Mouse (Mus musculus): Measurements from ENCODE around the gene Nkx2-2.
"Not testable (repeated sequence)": the region's sequence is repeated elsewhere in the genome, so short reads cannot be mapped to it uniquely, and the experiment has no call there.

The Nkx2-2 gene

GRCm38 (mm10) chr2:147181926-147182708 is 11.9 kb downstream of the Nkx2-2 start:
- DNase-seq (ENCODE audit: low spot score in 2 of 2): no peak

- no peak for DNase-seq (ENCODE audit: low spot score in 2 of 2)
These were observed 12.8 kb downstream of the Nkx2-2 start for GRCm38 (mm10) chr2:147181304-147181665.

GRCm38 (mm10) chr2:147180649-147181303 is 13.3 kb downstream of the Nkx2-2 start:
- DNase-seq (ENCODE audit: low spot score in 2 of 2): no peak

- peak; percentile 20 to 35 for DNase-seq (ENCODE audit: low spot score in 2 of 2)
These were observed 15.7 kb downstream of the Nkx2-2 start for GRCm38 (mm10) chr2:147178091-147179059.

- DNase-seq (ENCODE audit: low spot score in 2 of 2): peak; percentile 81 to 84
These were observed 16.4 kb downstream of the Nkx2-2 start for GRCm38 (mm10) chr2:147177672-147178071.

- no peak for DNase-seq (ENCODE audit: low spot score in 2 of 2)
These were observed 18.7 kb downstream of the Nkx2-2 start for GRCm38 (mm10) chr2:147175296-147175695.

- no peak for DNase-seq (ENCODE audit: low spot score in 2 of 2)
These were observed 20.3 kb downstream of the Nkx2-2 start for GRCm38 (mm10) chr2:147173751-147174150.

- DNase-seq (ENCODE audit: low spot score in 2 of 2): not testable (repeated sequence)
These were observed 23.5 kb downstream of the Nkx2-2 start for GRCm38 (mm10) chr2:147170538-147170937.

GRCm38 (mm10) chr2:147165863-147166262 is 28.2 kb downstream of the Nkx2-2 start:
- DNase-seq (ENCODE audit: low spot score in 2 of 2): no peak

- DNase-seq (ENCODE audit: low spot score in 2 of 2): no peak
These were observed 28.7 kb downstream of the Nkx2-2 start for GRCm38 (mm10) chr2:147165376-147165775.

- no peak for DNase-seq (ENCODE audit: low spot score in 2 of 2)
These were observed 41.5 kb downstream of the Nkx2-2 start for GRCm38 (mm10) chr2:147152543-147152942.
